Mouse (Mus musculus): Measurements from ENCODE around the gene Prpf6.

Prpf6 gene

GRCm38 (mm10) chr2:181580131-181580772, 11.4 kb upstream of the Prpf6 start:
- in situ Hi-C loops (cut with MseI, MboI) = no loop called here

DNA sequence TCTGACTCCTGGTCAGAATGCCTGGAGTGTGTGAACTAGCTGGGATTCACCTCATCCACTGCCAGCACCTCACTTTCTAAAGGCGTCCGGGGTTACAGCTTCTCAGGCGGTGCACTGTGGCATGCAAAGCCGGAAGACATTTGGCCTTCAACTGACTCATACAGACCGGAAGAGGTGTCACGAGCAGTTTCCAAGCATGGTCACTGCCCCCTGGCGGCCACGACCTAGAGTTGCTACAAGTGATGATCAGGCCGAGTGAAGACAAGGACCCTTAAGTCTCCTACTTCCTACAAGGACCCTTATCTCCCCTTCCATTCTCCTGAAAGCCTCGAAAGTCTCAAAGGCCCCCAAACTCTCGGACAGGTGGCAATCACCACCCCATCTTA, 10.7 kb upstream of the Prpf6 start:
- in situ Hi-C loops (cut with MseI, MboI) = no loop called here

GRCm38 (mm10) chr2:181581402-181582120, 10.1 kb upstream of the Prpf6 start:
- in situ Hi-C loops (cut with MseI, MboI) = no loop called here

DNA sequence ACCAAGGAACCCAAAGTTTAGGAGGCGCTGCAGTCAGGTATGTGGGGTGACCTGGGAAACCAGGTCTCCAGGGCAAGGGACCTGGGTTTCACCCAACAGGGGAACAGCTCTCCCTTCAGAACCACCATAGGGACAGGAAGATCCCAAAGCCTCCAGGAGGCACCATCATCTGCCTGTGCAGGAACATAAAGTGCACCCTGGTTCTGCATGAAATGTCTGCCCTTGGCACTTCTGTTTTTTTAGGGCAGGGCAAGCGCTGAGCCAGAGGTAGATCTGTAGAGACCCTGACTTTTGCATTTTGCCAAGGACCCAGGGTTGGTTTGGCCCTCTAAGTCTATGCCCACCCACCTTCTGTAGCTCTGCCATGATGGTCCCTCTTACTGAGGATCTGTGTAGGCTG, 9.3 kb upstream of the Prpf6 start:
- in situ Hi-C loops (cut with MseI, MboI) = no loop called here

DNA sequence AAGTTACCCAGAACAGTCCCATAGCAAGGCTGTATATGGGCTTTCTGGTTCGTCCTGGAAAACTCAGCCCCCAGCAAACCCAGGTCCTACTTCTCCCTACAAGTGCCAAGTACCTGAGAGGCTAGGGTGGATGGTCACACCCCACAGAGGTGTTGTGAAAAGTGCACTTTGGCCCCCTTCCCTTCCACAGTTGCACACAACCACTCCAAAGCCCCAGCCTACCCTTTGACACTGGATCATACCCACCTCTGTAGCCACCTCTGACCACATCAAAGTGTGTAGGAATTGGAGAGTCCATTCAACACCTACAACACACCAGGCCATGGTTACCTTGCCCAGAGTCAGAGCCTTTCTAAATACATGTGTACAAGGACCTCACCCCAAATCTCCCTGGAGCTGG, 8.7 kb upstream of the Prpf6 start:
- in situ Hi-C loops (cut with MseI, MboI) = no loop called here

DNA sequence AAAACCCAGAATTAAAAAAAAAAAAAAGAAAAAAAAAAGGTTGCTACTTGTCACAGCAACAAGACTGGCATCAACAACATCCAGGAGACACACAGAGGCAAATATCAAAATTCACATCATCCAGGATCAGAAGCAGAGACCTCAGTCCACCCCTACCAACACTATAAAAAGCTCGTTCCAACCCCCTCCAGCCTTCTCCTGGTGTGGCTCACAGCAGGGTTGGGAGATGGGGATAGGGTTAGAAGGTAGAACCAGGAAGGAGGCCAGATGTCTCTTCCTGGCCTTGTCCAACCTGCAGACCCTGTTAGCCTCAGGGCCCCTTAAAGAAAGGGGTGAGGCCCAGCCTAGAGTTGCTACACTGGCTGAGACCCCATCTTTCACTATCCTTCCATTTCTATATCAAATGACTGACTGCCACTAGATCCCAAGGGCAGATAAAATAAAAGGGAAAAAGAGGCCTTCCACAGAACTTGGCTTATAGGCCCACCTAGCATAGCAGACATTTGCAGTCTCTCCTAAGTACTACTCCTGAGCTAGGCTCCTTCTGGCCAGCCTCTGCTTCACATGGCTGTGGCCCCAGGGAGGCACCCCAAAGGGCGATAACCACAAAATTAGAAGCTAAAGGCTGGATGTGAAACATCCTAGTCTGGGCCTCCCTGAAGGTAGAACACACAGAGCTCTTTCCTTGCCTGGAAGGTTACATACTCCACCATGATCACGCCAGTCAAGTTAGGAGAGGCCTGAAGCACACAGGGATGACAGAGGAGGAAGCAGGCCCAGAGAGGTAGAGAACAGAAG, 8.0 kb upstream of the Prpf6 start:
- in situ Hi-C loops (cut with MseI, MboI) = no loop called here

GRCm38 (mm10) chr2:181584411-181584942, 7.2 kb upstream of the Prpf6 start, which contains the start of gene Uckl1:
TSS of gene Uckl1 (minus strand) at chr2:181584892.
- in situ Hi-C loops (cut with MseI, MboI) = no loop called here

- in situ Hi-C loops (cut with MseI, MboI) = no loop called here
Measured at GRCm38 (mm10) chr2:181585506-181585905, 6.2 kb upstream of the Prpf6 start.

GRCm38 (mm10) chr2:181586124-181586523, 5.5 kb upstream of the Prpf6 start:
- in situ Hi-C loops (cut with MseI, MboI) = no loop called here

- in situ Hi-C loops (cut with MseI, MboI) = no loop called here
Measured at GRCm38 (mm10) chr2:181587796-181588195, 3.9 kb upstream of the Prpf6 start.

- in situ Hi-C loops (cut with MseI, MboI) = no loop called here
Measured at GRCm38 (mm10) chr2:181588229-181588780, 3.4 kb upstream of the Prpf6 start.

GRCm38 (mm10) chr2:181589011-181589731, 2.5 kb upstream of the Prpf6 start:
- in situ Hi-C loops (cut with MseI, MboI) = no loop called here

DNA sequence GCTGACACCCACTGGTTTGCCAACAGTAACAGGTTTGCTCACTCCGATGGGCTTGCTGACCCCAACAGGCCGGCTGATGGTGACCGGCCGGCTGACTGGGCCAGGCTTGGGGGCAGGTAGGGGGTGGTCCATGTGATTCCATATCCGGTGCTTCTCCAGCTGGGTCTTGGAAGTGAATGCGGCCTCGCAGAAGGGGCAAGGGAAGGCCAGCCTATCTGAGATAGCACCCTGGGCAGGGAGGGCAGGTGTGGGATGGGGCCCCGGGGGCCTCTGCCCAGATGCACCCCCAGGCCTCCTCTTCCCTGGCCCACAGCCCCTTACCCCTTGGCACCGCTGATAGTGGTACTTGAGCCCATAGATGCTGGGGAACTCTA, 1.9 kb upstream of the Prpf6 start:
- in situ Hi-C loops (cut with MseI, MboI) = no loop called here

- in situ Hi-C loops (cut with MseI, MboI) = no loop called here
Measured at GRCm38 (mm10) chr2:181590471-181590870, 1.2 kb upstream of the Prpf6 start.

DNA sequence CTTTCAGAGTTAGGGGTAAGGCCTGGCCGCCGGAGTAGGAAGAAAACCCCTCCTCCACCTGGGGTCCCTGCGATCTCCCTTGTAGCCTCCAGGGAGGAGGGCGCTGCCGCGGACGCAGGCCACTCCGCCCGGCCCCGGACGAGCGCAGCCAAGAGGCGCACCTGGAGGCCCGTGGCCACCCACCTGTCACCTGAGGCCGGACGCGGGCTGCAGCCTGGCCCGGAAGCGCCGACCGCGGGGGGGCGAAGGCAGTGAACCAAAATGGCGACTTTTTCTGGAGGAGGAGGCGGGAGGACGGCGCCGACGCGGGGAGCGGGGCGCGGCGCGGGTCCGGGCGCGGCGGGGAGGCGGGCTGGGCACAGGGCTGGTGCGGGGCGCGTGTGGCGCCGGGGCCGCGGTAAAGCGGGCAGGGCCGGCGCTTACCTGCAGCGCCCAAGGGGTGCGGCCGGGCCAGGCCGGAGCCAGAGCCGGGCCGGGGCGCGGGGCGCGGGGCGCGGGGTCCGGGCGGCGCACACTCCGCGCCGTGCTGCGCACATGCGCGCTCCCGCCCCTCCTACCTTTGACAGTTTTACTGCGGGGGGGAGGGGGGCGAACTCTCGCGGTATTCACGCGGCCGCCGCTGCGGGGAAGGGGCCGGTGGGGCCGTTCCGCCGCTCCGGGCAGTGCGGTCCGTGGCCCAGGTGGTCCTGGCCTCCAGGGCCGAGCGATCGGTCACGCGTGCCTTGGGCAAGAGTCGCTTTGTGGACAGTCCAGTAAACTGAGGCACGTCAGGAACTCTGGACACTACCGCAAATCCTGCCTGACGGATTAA, 768 bp downstream of the Prpf6 start, which contains the start of gene Zfp512b:
Gene Zfp512b, minus strand, starts transcription at position 573 of the 811 bp plus-strand sequence.
- in situ Hi-C loops (cut with MseI, MboI) = no loop called here

GRCm38 (mm10) chr2:181593042-181593421, 1.4 kb downstream of the Prpf6 start:
- in situ Hi-C loops (cut with MseI, MboI) = no loop called here

GRCm38 (mm10) chr2:181593937-181594336, 2.3 kb downstream of the Prpf6 start:
- in situ Hi-C loops (cut with MseI, MboI) = no loop called here

DNA sequence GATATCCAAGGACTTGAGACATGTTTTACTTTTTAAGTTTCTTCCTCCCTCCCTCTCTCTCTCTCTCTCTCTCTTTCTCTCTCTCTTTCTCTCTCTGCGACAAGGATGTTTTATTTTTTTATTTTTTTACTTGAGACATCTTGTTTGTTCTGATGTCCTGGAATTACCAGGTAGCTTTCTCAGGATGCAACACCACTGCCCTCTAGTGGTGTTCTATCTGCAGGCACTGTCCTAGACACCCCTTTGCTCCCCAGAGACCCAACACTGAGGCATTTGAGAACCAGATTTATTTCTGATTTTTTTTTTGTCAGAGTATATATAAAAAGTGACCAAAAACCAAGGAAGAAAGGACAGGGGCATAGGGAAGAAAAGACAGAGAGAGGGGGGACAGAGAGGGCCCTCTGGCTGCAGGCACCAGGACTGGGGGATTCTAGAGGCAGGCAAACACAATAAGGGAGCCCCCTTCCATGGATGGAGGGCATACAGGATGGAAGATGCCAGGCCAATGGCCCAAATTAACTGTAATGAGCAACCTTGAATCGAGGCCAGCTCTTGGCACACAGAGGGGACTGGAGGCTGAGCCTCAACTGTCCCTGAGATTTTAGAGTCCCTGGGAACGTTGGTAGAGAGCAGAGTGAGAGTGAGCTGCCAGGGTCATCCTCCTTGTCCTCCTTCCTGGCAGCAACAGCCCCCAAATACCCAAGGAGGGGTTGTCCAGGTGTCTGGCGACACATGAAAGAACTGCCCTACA, 3.5 kb downstream of the Prpf6 start:
- in situ Hi-C loops (cut with MseI, MboI) = no loop called here

GRCm38 (mm10) chr2:181596221-181596960, 4.7 kb downstream of the Prpf6 start:
- in situ Hi-C loops (cut with MseI, MboI) = no loop called here
